ENCODE assay signal across 10 mouse cellular contexts in the genomic region with DNA sequence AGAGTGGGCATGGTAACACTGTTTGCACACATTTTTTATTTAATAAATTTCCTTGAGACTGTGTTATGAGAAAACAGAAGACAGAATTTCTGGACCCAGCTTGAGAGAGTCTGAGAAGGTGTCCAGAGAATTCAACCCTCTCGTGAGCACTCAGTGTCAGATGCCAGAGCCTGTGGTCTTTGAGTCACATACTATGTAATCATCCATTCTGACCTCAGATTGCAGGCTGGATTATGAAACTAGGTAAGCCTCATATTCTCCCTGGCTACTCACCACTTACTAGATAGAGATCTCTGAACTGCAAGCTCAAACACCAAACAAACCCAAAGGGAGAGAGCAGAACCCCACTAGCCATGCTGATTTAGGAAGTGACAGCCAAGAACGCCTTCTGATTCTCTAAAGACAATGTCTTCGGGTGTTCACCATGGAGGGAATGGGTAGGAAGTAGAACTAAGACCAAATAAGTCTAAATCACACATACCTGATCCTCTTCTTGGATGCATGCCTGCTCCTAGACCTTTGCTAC.
"Had no signal": no experiment of that assay in that cellular context is flagged by ENCODE, and none has a peak within 500 bp of the region (broad histone marks: within the 10 kb centered on the region; RNA-seq: fewer than 3 reads in every experiment).

No protein-coding gene starts in this region.

- DNase-seq: kidney, adult 8-10 months; kidney, postnatal 10 days; kidney, postnatal 36 days; liver; lung, adult 18-20 months; lung, postnatal 10 days; lung, postnatal 36 days; midbrain, embryonic 14.5 days; thymus, adult 18-20 months; thymus, postnatal 4 days had no signal
